ENCODE assay signal across 20 mouse cellular contexts in genomic region chr9:35328503-35328902, GRCm38 (mm10).
A peak's percentile ranks its signal among the peaks of the same experiment; 100 is the strongest.
DNase-seq lines count a peak whose midpoint lies in the region; ATAC-seq and TF ChIP-seq lines count a peak whose summit lies in the region.
"Had no signal": no experiment of that assay in that cellular context is flagged by ENCODE, and none has a peak within 500 bp of the region (broad histone marks: within the 10 kb centered on the region; RNA-seq: fewer than 3 reads in every experiment).

No protein-coding gene starts in this region.

- 0 out of 2 replicates have a peak overlapping the region, but pooled peaks have one; percentile 20 for H3K27ac ChIP-seq in forebrain, embryonic 11.5 days (ENCODE audit: low read depth, low read length)
- no peak overlapping the region for H3K27ac ChIP-seq in forebrain, postnatal 0 days (ENCODE audit: low read depth, low read length)
- no peak overlapping the region for H3K27ac ChIP-seq in heart, embryonic 12.5 days (ENCODE audit: poor library complexity, severe bottlenecking)
- peak overlapping the region; percentile 79 for H3K27ac ChIP-seq in embryonic facial prominence, embryonic 10.5 days (replicated peaks)
- peak overlapping the region; percentile 63 for H3K27ac ChIP-seq in limb, embryonic 11.5 days (replicated peaks; ENCODE audit: low read depth, low read length)
- H3K27ac ChIP-seq: liver, embryonic 15.5 days; neural tube, embryonic 15.5 days had no signal

- no peak for ATAC-seq in forebrain, embryonic 11.5 days (replicated peaks; ENCODE audit: low FRiP score)
- no peak for ATAC-seq in forebrain, postnatal 0 days
- ATAC-seq in heart, embryonic 12.5 days (ENCODE audit: insufficient number of reproducible peaks, low FRiP score): no peak
- ATAC-seq in limb, embryonic 11.5 days (ENCODE audit: insufficient number of reproducible peaks, low FRiP score, low TSS enrichment, low read depth): no peak
- ATAC-seq: CD4-positive, CD25-positive, alpha-beta regulatory T cell, adult 4 months; forebrain, embryonic 13.5 days; hindbrain, embryonic 16.5 days; intestine, postnatal 0 days; midbrain, embryonic 16.5 days; Patski had no signal

- WGBS in forebrain, embryonic 11.5 days: 78% methylated on average over 6 of the region's 6 CpGs
- WGBS in forebrain, postnatal 0 days: 75% methylated on average over 6 of the region's 6 CpGs
- 57% methylated on average over 6 of the region's 6 CpGs for WGBS in heart, embryonic 12.5 days
- 54% methylated on average over 6 of the region's 6 CpGs for WGBS in embryonic facial prominence, embryonic 10.5 days
- 21% methylated on average over 6 of the region's 6 CpGs for WGBS in limb, embryonic 11.5 days

- TF ChIP-seq CTCF in forebrain, postnatal 0 days (IDR thresholded peaks at IDR 0.05; ENCODE audit: low read depth): no peak

- H3K9me3 ChIP-seq in forebrain, embryonic 11.5 days (ENCODE audit: control insufficient read depth, low read length): no peaks in the 10 kb centered on the region
- H3K9me3 ChIP-seq in forebrain, postnatal 0 days (ENCODE audit: low read length): no peaks in the 10 kb centered on the region
- H3K9me3 ChIP-seq in heart, embryonic 12.5 days (replicated peaks): no peaks in the 10 kb centered on the region
- H3K9me3 ChIP-seq in embryonic facial prominence, embryonic 10.5 days: no peaks in the 10 kb centered on the region
- H3K9me3 ChIP-seq in limb, embryonic 11.5 days (ENCODE audit: control insufficient read depth, low read length): no peaks in the 10 kb centered on the region
- H3K9me3 ChIP-seq: forebrain, embryonic 13.5 days; liver, embryonic 15.5 days; neural tube, embryonic 15.5 days had no signal

- peaks cover 38% of the 10 kb centered on the region for H3K27me3 ChIP-seq in forebrain, embryonic 11.5 days (ENCODE audit: control insufficient read depth, insufficient read depth, low read length)
- H3K27me3 ChIP-seq in forebrain, postnatal 0 days (ENCODE audit: insufficient read depth, low read length): peaks cover 4% of the 10 kb centered on the region; the same call in 1 of the 2 replicates
- H3K27me3 ChIP-seq in heart, embryonic 12.5 days (replicated peaks): no peaks in the 10 kb centered on the region
- peaks cover 88% of the 10 kb centered on the region for H3K27me3 ChIP-seq in embryonic facial prominence, embryonic 10.5 days (replicated peaks; ENCODE audit: low read depth, poor library complexity, severe bottlenecking)
- H3K27me3 ChIP-seq in limb, embryonic 11.5 days (ENCODE audit: control insufficient read depth, insufficient read depth, low read length): no peaks in the 10 kb centered on the region
- H3K27me3 ChIP-seq: liver, embryonic 15.5 days; Patski had no signal

- no peak overlapping the region for H3K4me3 ChIP-seq in forebrain, embryonic 11.5 days (ENCODE audit: low read depth, low read length)
- H3K4me3 ChIP-seq in forebrain, postnatal 0 days (ENCODE audit: low read depth, low read length): no peak overlapping the region
- H3K4me3 ChIP-seq in heart, embryonic 12.5 days: no peak overlapping the region
- H3K4me3 ChIP-seq in embryonic facial prominence, embryonic 10.5 days: no peak overlapping the region
- no peak overlapping the region for H3K4me3 ChIP-seq in limb, embryonic 11.5 days (ENCODE audit: low read depth, low read length)
- H3K4me3 ChIP-seq: forebrain, embryonic 13.5 days; liver, embryonic 15.5 days; neural tube, embryonic 15.5 days had no signal

- H3K4me2 ChIP-seq in forebrain, embryonic 11.5 days (ENCODE audit: low read depth, low read length, severe bottlenecking): no peak overlapping the region
- H3K4me2 ChIP-seq in forebrain, postnatal 0 days (ENCODE audit: low read depth): no peak overlapping the region
- no peak overlapping the region for H3K4me2 ChIP-seq in heart, embryonic 12.5 days
- H3K4me2 ChIP-seq in limb, embryonic 11.5 days (ENCODE audit: low read depth, severe bottlenecking): no peak overlapping the region; the same call in 1 of the 2 replicates
- H3K4me2 ChIP-seq: forebrain, embryonic 13.5 days; liver, embryonic 15.5 days; neural tube, embryonic 15.5 days had no signal

- intact Hi-C loops in gastrocnemius, postnatal 14 days (cut with DNase I; ENCODE audit: low total_unique reads): no loop called here

- H3K9ac ChIP-seq in forebrain, embryonic 11.5 days (ENCODE audit: low read length): no peak overlapping the region
- no peak overlapping the region for H3K9ac ChIP-seq in forebrain, postnatal 0 days
- H3K9ac ChIP-seq in heart, embryonic 12.5 days: no peak overlapping the region
- no peak overlapping the region for H3K9ac ChIP-seq in limb, embryonic 11.5 days (ENCODE audit: low read length)
- H3K9ac ChIP-seq: forebrain, embryonic 13.5 days; liver, embryonic 15.5 days; neural tube, embryonic 15.5 days had no signal

- H3K4me1 ChIP-seq in forebrain, embryonic 11.5 days (replicated peaks; ENCODE audit: control insufficient read depth, insufficient read depth, low read length): peaks cover 28% of the 10 kb centered on the region
- H3K4me1 ChIP-seq in forebrain, postnatal 0 days (ENCODE audit: insufficient read depth): no peaks in the 10 kb centered on the region
- H3K4me1 ChIP-seq in heart, embryonic 12.5 days (replicated peaks): peaks cover 44% of the 10 kb centered on the region
- peaks cover 97% of the 10 kb centered on the region for H3K4me1 ChIP-seq in embryonic facial prominence, embryonic 10.5 days
- H3K4me1 ChIP-seq in limb, embryonic 11.5 days (ENCODE audit: control insufficient read depth, insufficient read depth, low read length): peaks cover 78% of the 10 kb centered on the region
- H3K4me1 ChIP-seq: liver, embryonic 15.5 days had no signal

- no peak for DNase-seq in forebrain, embryonic 11.5 days (ENCODE audit: low spot score)
- DNase-seq in forebrain, postnatal 0 days: no peak
- DNase-seq in heart, postnatal 4 days: peak; percentile 54
- no peak for DNase-seq in embryonic facial prominence, embryonic 10.5 days (ENCODE audit: low spot score)
- DNase-seq in limb, embryonic 11.5 days (ENCODE audit: low spot score): peak; percentile 31
- DNase-seq in gastrocnemius, postnatal 14 days: no peak
- DNase-seq in cerebellum, adult 8-10 months: no peak
- DNase-seq: adrenal gland, adult 8-10 months; cerebellum, adult 9-11 months; left cerebral cortex, postnatal 4 days; thymus, postnatal 36 days had no signal

- no peaks in the 10 kb centered on the region for H3K36me3 ChIP-seq in forebrain, embryonic 11.5 days (ENCODE audit: control insufficient read depth, insufficient read depth, low read length)
- no peaks in the 10 kb centered on the region for H3K36me3 ChIP-seq in forebrain, postnatal 0 days (ENCODE audit: insufficient read depth)
- H3K36me3 ChIP-seq in heart, embryonic 12.5 days: no peaks in the 10 kb centered on the region
- H3K36me3 ChIP-seq in embryonic facial prominence, embryonic 10.5 days (replicated peaks): no peaks in the 10 kb centered on the region
- no peaks in the 10 kb centered on the region for H3K36me3 ChIP-seq in limb, embryonic 11.5 days (ENCODE audit: control insufficient read depth, insufficient read depth, low read length)
- H3K36me3 ChIP-seq: liver, embryonic 15.5 days; neural tube, embryonic 15.5 days had no signal

Comparison
In these comparisons a context has a peak if more than half of its experiments do, and no peak if none do; other contexts are left out.
1. H3K27ac ChIP-seq: peak in forebrain, embryonic 11.5 days (single experiment), embryonic facial prominence, embryonic 10.5 days (single experiment) and limb, embryonic 11.5 days (single experiment); none in forebrain, postnatal 0 days (single experiment) and heart, embryonic 12.5 days (single experiment).
2. DNase-seq: peak in heart, postnatal 4 days (single experiment) and limb, embryonic 11.5 days (single experiment); none in forebrain, embryonic 11.5 days (single experiment), forebrain, postnatal 0 days (single experiment), embryonic facial prominence, embryonic 10.5 days (single experiment), gastrocnemius, postnatal 14 days (single experiment) and cerebellum, adult 8-10 months (single experiment).